Comparison of ENCODE assay signal across 23 mouse cellular contexts in the genomic region with DNA sequence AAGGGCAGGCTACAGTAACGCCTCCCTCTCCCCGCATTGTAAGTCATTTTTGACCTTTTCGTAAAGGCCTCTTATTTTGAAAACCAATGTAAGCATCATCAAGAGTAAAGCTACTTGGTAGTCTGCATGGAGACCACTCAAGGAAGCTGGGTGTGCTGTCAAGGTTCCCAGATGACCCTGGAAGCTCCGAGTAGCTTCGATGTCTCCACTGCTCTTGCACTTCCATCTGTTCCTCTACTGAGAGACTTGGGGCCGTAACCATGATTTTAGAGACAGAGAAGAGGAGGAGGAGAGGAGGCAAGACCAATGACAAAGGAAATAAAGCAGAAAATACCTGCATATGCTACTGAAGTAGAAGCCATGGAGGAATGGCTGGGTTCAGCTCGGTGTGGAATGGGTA.
DNase-seq lines count a peak whose midpoint lies in the region; ATAC-seq and TF ChIP-seq lines count a peak whose summit lies in the region.
"Had no signal": no experiment of that assay in that cellular context is flagged by ENCODE, and none has a peak within 500 bp of the region (broad histone marks: within the 10 kb centered on the region; RNA-seq: fewer than 3 reads in every experiment).

No protein-coding gene starts in this region.

- no peak overlapping the region for H3K4me3 ChIP-seq in gastrocnemius, adult 2 months
- H3K4me3 ChIP-seq in hindbrain, embryonic 13.5 days, result no peak overlapping the region
- H3K4me3 ChIP-seq in hindbrain, embryonic 14.5 days (replicated peaks; ENCODE audit: low read length), result no peak overlapping the region
- H3K4me3 ChIP-seq: embryonic facial prominence, embryonic 12.5 days; heart, embryonic 15.5 days; limb, embryonic 12.5 days; neural tube, embryonic 12.5 days had no signal

- no peak for ATAC-seq in hindbrain, embryonic 13.5 days (ENCODE audit: low FRiP score)
- ATAC-seq in hindbrain, embryonic 14.5 days (ENCODE audit: low FRiP score), result no peak
- ATAC-seq: hindbrain, embryonic 16.5 days had no signal

- no peaks in the 10 kb centered on the region for H3K36me3 ChIP-seq in hindbrain, embryonic 13.5 days
- H3K36me3 ChIP-seq in hindbrain, embryonic 14.5 days (replicated peaks; ENCODE audit: control insufficient read depth, insufficient read depth), result no peaks in the 10 kb centered on the region
- H3K36me3 ChIP-seq: embryonic facial prominence, embryonic 12.5 days; heart, embryonic 15.5 days; limb, embryonic 12.5 days; neural tube, embryonic 12.5 days had no signal

- DNase-seq in gastrocnemius, adult 2 months, result no peak
- no peak for DNase-seq in gastrocnemius, adult 8-10 months (ENCODE audit: low spot score in 2 of 2)
- DNase-seq in hindbrain, embryonic 14.5 days (ENCODE audit: low spot score), result no peak
- peak; percentile 34 for DNase-seq in thymus, postnatal 14 days
- no peak for DNase-seq in thymus, postnatal 0 days (ENCODE audit: low spot score)
- DNase-seq in thymus, postnatal 4 days, result peak; percentile 44
- no peak for DNase-seq in left cerebral cortex, postnatal 4 days
- DNase-seq: adrenal gland, postnatal 14 days; cerebellum, adult 11-12 months; cerebellum, adult 9-11 months; embryo, embryonic 11 days; gastrocnemius, postnatal 25 days; kidney, postnatal 10 days; layer of hippocampus, postnatal 36 days; lung, postnatal 36 days had no signal

- peaks cover 18% of the 10 kb centered on the region for H3K4me1 ChIP-seq in hindbrain, embryonic 13.5 days (replicated peaks)
- 0 out of 2 replicates have a peak, but pooled peaks cover 3% of the 10 kb centered on the region for H3K4me1 ChIP-seq in hindbrain, embryonic 14.5 days (replicated peaks; ENCODE audit: control insufficient read depth, insufficient read depth, low read length)

- intact Hi-C loops in gastrocnemius, adult 2 months (cut with DNase I), result no loop called here
- intact Hi-C loops in left cerebral cortex, postnatal 4 days (cut with DNase I), result no loop called here

- WGBS in hindbrain, embryonic 13.5 days, result 90% methylated on average over 7 of the region's 7 CpGs
- WGBS in hindbrain, embryonic 14.5 days, result 88% methylated on average over 7 of the region's 7 CpGs

- no peaks in the 10 kb centered on the region for H3K9me3 ChIP-seq in hindbrain, embryonic 13.5 days
- no peaks in the 10 kb centered on the region for H3K9me3 ChIP-seq in hindbrain, embryonic 14.5 days (ENCODE audit: control insufficient read depth, low read length)
- H3K9me3 ChIP-seq: embryonic facial prominence, embryonic 12.5 days; heart, embryonic 15.5 days; limb, embryonic 12.5 days; neural tube, embryonic 12.5 days had no signal

- no peak for TF ChIP-seq CTCF in gastrocnemius, adult 2 months (IDR thresholded peaks at IDR 0.05)

- H3K9ac ChIP-seq in hindbrain, embryonic 13.5 days, result no peak overlapping the region
- H3K9ac ChIP-seq in hindbrain, embryonic 14.5 days, result no peak overlapping the region
- H3K9ac ChIP-seq: embryonic facial prominence, embryonic 12.5 days; heart, embryonic 15.5 days; limb, embryonic 12.5 days; neural tube, embryonic 12.5 days had no signal

- peak overlapping the region; percentile 28; the same call in 1 of the 2 replicates for H3K27ac ChIP-seq in gastrocnemius, adult 2 months
- peak overlapping the region; percentile 64; the same call in 1 of the 2 replicates for H3K27ac ChIP-seq in hindbrain, embryonic 13.5 days
- no peak overlapping the region for H3K27ac ChIP-seq in hindbrain, embryonic 14.5 days
- H3K27ac ChIP-seq: embryonic facial prominence, embryonic 12.5 days; heart, embryonic 15.5 days; neural tube, embryonic 12.5 days had no signal

- H3K4me2 ChIP-seq in hindbrain, embryonic 13.5 days, result no peak overlapping the region
- no peak overlapping the region for H3K4me2 ChIP-seq in hindbrain, embryonic 14.5 days (replicated peaks)
- H3K4me2 ChIP-seq: embryonic facial prominence, embryonic 12.5 days; heart, embryonic 15.5 days; limb, embryonic 12.5 days; liver, embryonic 11.5 days; midbrain, embryonic 11.5 days; neural tube, embryonic 12.5 days had no signal

- H3K27me3 ChIP-seq in hindbrain, embryonic 13.5 days, result no peaks in the 10 kb centered on the region
- no peaks in the 10 kb centered on the region for H3K27me3 ChIP-seq in hindbrain, embryonic 14.5 days (ENCODE audit: control insufficient read depth, insufficient read depth, low read length)
- H3K27me3 ChIP-seq: embryonic facial prominence, embryonic 12.5 days; heart, embryonic 15.5 days; limb, embryonic 12.5 days; neural tube, embryonic 12.5 days had no signal

Comparison
In these comparisons a context has a peak if more than half of its experiments do, and no peak if none do; other contexts are left out.
1. DNase-seq: peak in thymus, postnatal 14 days (single experiment) and thymus, postnatal 4 days (single experiment); none in gastrocnemius, adult 2 months (single experiment), gastrocnemius, adult 8-10 months (0 of 2), hindbrain, embryonic 14.5 days (single experiment), thymus, postnatal 0 days (single experiment) and left cerebral cortex, postnatal 4 days (single experiment).